Mouse (Mus musculus): ENCODE measurements at regions not wholly inside any gene's neighbourhood (a gene's known extent, or its start where the extent isn't known, plus 50 kb on each side); places are given as distances from the start of the nearest gene placed in this dataset.
"Not testable (repeated sequence)": the region's sequence is repeated elsewhere in the genome, so short reads cannot be mapped to it uniquely, and the experiment has no call there.

- DNase-seq: no peak
These were observed 186.3 kb upstream of the Cldn34b3 start for GRCm38 (mm10) chrX:76077781-76078180.

- no peak for DNase-seq
These were observed 181.4 kb upstream of the Cldn34b3 start for GRCm38 (mm10) chrX:76082670-76083069.

- no peak for DNase-seq
These were observed 153.2 kb upstream of the Cldn34b3 start for GRCm38 (mm10) chrX:76110763-76111474.

- no peak for DNase-seq
These were observed 148.0 kb upstream of the Cldn34b3 start for GRCm38 (mm10) chrX:76116086-76116485.

- DNase-seq: no peak
These were observed 147.5 kb upstream of the Cldn34b3 start for GRCm38 (mm10) chrX:76116562-76116961.

- no peak for DNase-seq
These were observed 143.2 kb upstream of the Cldn34b3 start for GRCm38 (mm10) chrX:76120936-76121335.

- peak; percentile 21 for DNase-seq
These were observed 140.7 kb upstream of the Cldn34b3 start for GRCm38 (mm10) chrX:76123355-76123754.

- no peak for DNase-seq
These were observed 126.4 kb upstream of the Cldn34b3 start for GRCm38 (mm10) chrX:76137729-76138128.

- peak; percentile 8 for DNase-seq
These were observed 123.1 kb upstream of the Cldn34b3 start for GRCm38 (mm10) chrX:76141022-76141421.

GRCm38 (mm10) chrX:76174806-76175205 is 89.3 kb upstream of the Cldn34b3 start:
- not testable (repeated sequence) for DNase-seq

GRCm38 (mm10) chrX:76181446-76182148 is 82.5 kb upstream of the Cldn34b3 start:
- DNase-seq: no peak

- no peak for DNase-seq
These were observed 63.5 kb upstream of the Cldn34b3 start for GRCm38 (mm10) chrX:76200607-76201006.

- peak; percentile 43 for DNase-seq
These were observed 62.7 kb upstream of the Cldn34b3 start for GRCm38 (mm10) chrX:76201366-76201765.

Measured in adrenal gland, postnatal 14 days (tissue).